Mouse (Mus musculus) liver, embryonic 11.5 days (tissue): ENCODE data around the gene Ankdd1b. TPM values are rescaled to one million over a fixed set of nuclear protein-coding genes. Genes with fewer than 3 reads are reported as not detected.

Source experiments
- ATAC-seq: fragments of 200-750 bp; cut with Nextera tagmentation; replicated peaks from 2 replicates; pipeline ENCODE4 v1.8.0; 2017; ENCODE audit warnings: moderate number of reproducible peaks, mild to moderate bottlenecking, moderate TSS enrichment, moderate library complexity; ENCODE audit not compliant: low FRiP score
- DNase-seq: peaks from one replicate; pipeline ENCODE4 v3.0.0-alpha.2; 2017; ENCODE audit warnings: low spot score
- H3K27ac ChIP-seq: fragments of 300-500 bp; sonication (generic); 2 replicates; pipeline ENCODE4 v1.5.1; 2014; ENCODE audit warnings: mild to moderate bottlenecking, low read depth, low read length, control low read depth
- H3K27me3 ChIP-seq: fragments of 300-500 bp; sonication (generic); replicated peaks from 2 replicates; pipeline ENCODE4 v1.6.1; 2014; ENCODE audit warnings: low read length, mixed read lengths; ENCODE audit not compliant: control insufficient read depth, insufficient read depth
- H3K36me3 ChIP-seq: fragments of 300-500 bp; sonication (generic); 2 replicates; pipeline ENCODE4 v1.6.1; 2014; ENCODE audit warnings: mild to moderate bottlenecking, low read length, moderate library complexity, mixed read lengths; ENCODE audit not compliant: control insufficient read depth, insufficient read depth
- H3K4me1 ChIP-seq: fragments of 300-500 bp; sonication (generic); replicated peaks from 2 replicates; pipeline ENCODE4 v1.6.1; 2014; ENCODE audit warnings: low read length, mixed read lengths; ENCODE audit not compliant: control insufficient read depth, insufficient read depth
- H3K4me2 ChIP-seq: fragments of 300-500 bp; sonication (generic); 2 replicates; pipeline ENCODE4 v1.6.1; 2014; ENCODE audit warnings: mild to moderate bottlenecking, control low read depth, moderate library complexity
- H3K4me3 ChIP-seq: fragments of 300-500 bp; sonication (generic); 2 replicates; pipeline ENCODE4 v1.5.1; 2014; ENCODE audit warnings: low read depth, low read length, control low read depth
- H3K9ac ChIP-seq: fragments of 300-500 bp; sonication (generic); 2 replicates; pipeline ENCODE4 v1.6.1; 2014; ENCODE audit warnings: low read depth, low read length, control low read depth
- H3K9me3 ChIP-seq: fragments of 300-500 bp; sonication (generic); 2 replicates; pipeline ENCODE4 v1.6.1; 2016; ENCODE audit warnings: low read length, inconsistent platforms, mixed read lengths; ENCODE audit not compliant: control insufficient read depth
- WGBS: fragments of 180-500 bp; shearing (Covaris S2); extraction: QIAGEN DNeasy Blood & Tissue Kit; methylation state at CpG from one replicate; pipeline ENCODE4 v1.1.7; 2014; 5-methylcytosine and 5-hydroxymethylcytosine counted together
- polyA plus RNA-seq: library from polyadenylated mRNA; unstranded; fragments of >200 nt; fragmentation: Nextera tagmentation; extraction: Ambion mirVana; gene quantifications from 2 replicates; pipeline ENCODE4 v1.2.1, GENCODE M21; 2014

The Ankdd1b gene
- polyA plus RNA-seq, 1 experiment from 2014 or later: 0.11 TPM

GRCm38 (mm10) chr13:96468678-96469077 lies 2.3 kb downstream of the Ankdd1b start:
- H3K4me3 ChIP-seq: no peak overlapping the region
- H3K4me1 ChIP-seq: no peaks in the 10 kb centered on the region
- H3K27me3 ChIP-seq: no peaks in the 10 kb centered on the region
- H3K9ac ChIP-seq: no peak overlapping the region
- no peak for DNase-seq
- H3K9me3 ChIP-seq: no peaks in the 10 kb centered on the region
- no peaks in the 10 kb centered on the region for H3K36me3 ChIP-seq
- no peak overlapping the region for H3K4me2 ChIP-seq
- ATAC-seq: no peak
- H3K27ac ChIP-seq: no peak overlapping the region
- WGBS: 79% methylated on average over 5 of the region's 5 CpGs

GRCm38 (mm10) chr13:96465315-96465714 lies 5.7 kb downstream of the Ankdd1b start:
- WGBS: 60% methylated on average over 5 of the region's 5 CpGs
- no peaks in the 10 kb centered on the region for H3K9me3 ChIP-seq
- H3K27me3 ChIP-seq: no peaks in the 10 kb centered on the region
- ATAC-seq (no peak), DNase-seq (no peak)
- no peak overlapping the region for H3K4me2 ChIP-seq
- no peak overlapping the region for H3K27ac ChIP-seq
- no peaks in the 10 kb centered on the region for H3K36me3 ChIP-seq
- no peak overlapping the region for H3K9ac ChIP-seq
- H3K4me1 ChIP-seq: no peaks in the 10 kb centered on the region
- no peak overlapping the region for H3K4me3 ChIP-seq

- WGBS: 67% methylated on average over 1 of the region's 1 CpGs
- H3K4me3 ChIP-seq: no peak overlapping the region
- no peaks in the 10 kb centered on the region for H3K9me3 ChIP-seq
- H3K4me2 ChIP-seq: no peak overlapping the region
- ATAC-seq (no peak), DNase-seq (no peak)
- no peak overlapping the region for H3K9ac ChIP-seq
- H3K4me1 ChIP-seq: no peaks in the 10 kb centered on the region
- H3K36me3 ChIP-seq: no peaks in the 10 kb centered on the region
- no peak overlapping the region for H3K27ac ChIP-seq
- no peaks in the 10 kb centered on the region for H3K27me3 ChIP-seq
Measured at GRCm38 (mm10) chr13:96462644-96463043, 8.4 kb downstream of the Ankdd1b start.

- Histone ChIP-seq H3K4me1 (no peaks in the 10 kb centered on the region), H3K36me3 (no peaks in the 10 kb centered on the region), H3K9ac (no peak overlapping the region), H3K27me3 (no peaks in the 10 kb centered on the region), H3K4me3 (no peak overlapping the region), H3K27ac (no peak overlapping the region), H3K9me3 (no peaks in the 10 kb centered on the region), H3K4me2 (no peak overlapping the region)
- WGBS: 68% methylated on average over 4 of the region's 4 CpGs
- no peak for ATAC-seq
- no peak for DNase-seq
Measured at GRCm38 (mm10) chr13:96458606-96459005, 12.4 kb downstream of the Ankdd1b start.

GRCm38 (mm10) chr13:96458018-96458417 lies 13.0 kb downstream of the Ankdd1b start:
- no peak overlapping the region for H3K4me2 ChIP-seq
- no peaks in the 10 kb centered on the region for H3K9me3 ChIP-seq
- no peak overlapping the region for H3K9ac ChIP-seq
- WGBS: 77% methylated on average over 5 of the region's 5 CpGs
- no peaks in the 10 kb centered on the region for H3K27me3 ChIP-seq
- ATAC-seq (no peak), DNase-seq (no peak)
- H3K36me3 ChIP-seq: no peaks in the 10 kb centered on the region
- no peaks in the 10 kb centered on the region for H3K4me1 ChIP-seq
- H3K27ac ChIP-seq: no peak overlapping the region
- H3K4me3 ChIP-seq: no peak overlapping the region

GRCm38 (mm10) chr13:96457566-96457965 lies 13.4 kb downstream of the Ankdd1b start:
- no peak for ATAC-seq
- Histone ChIP-seq H3K4me2 (no peak overlapping the region), H3K4me1 (no peaks in the 10 kb centered on the region), H3K27me3 (no peaks in the 10 kb centered on the region), H3K4me3 (no peak overlapping the region), H3K9me3 (no peaks in the 10 kb centered on the region), H3K27ac (no peak overlapping the region), H3K36me3 (no peaks in the 10 kb centered on the region), H3K9ac (no peak overlapping the region)
- no peak for DNase-seq
- WGBS: 80% methylated on average over 5 of the region's 5 CpGs

- Histone ChIP-seq H3K9ac (no peak overlapping the region), H3K4me2 (no peak overlapping the region), H3K36me3 (no peaks in the 10 kb centered on the region), H3K27ac (no peak overlapping the region), H3K27me3 (no peaks in the 10 kb centered on the region), H3K4me3 (no peak overlapping the region), H3K9me3 (no peaks in the 10 kb centered on the region), H3K4me1 (no peaks in the 10 kb centered on the region)
- DNase-seq (no peak), ATAC-seq (no peak)
- 71% methylated on average over 3 of the region's 3 CpGs for WGBS
Measured at GRCm38 (mm10) chr13:96454288-96454687, 16.7 kb downstream of the Ankdd1b start.

- WGBS: 78% methylated on average over 3 of the region's 3 CpGs
- no peaks in the 10 kb centered on the region for H3K4me1 ChIP-seq
Measured at GRCm38 (mm10) chr13:96452621-96453020, 18.4 kb downstream of the Ankdd1b start.

GRCm38 (mm10) chr13:96451386-96452140 lies 19.4 kb downstream of the Ankdd1b start:
- Histone ChIP-seq H3K27me3 (no peaks in the 10 kb centered on the region), H3K4me2 (no peak overlapping the region), H3K4me1 (no peaks in the 10 kb centered on the region), H3K27ac (no peak overlapping the region), H3K9me3 (no peaks in the 10 kb centered on the region), H3K36me3 (no peaks in the 10 kb centered on the region), H3K4me3 (no peak overlapping the region), H3K9ac (no peak overlapping the region)
- WGBS: 87% methylated on average over 11 of the region's 11 CpGs
- ATAC-seq (no peak), DNase-seq (no peak)

More at GRCm38 (mm10) chr13:96452621-96453020, 18.4 kb downstream of the Ankdd1b start:
- no peak overlapping the region for H3K9ac ChIP-seq
- no peaks in the 10 kb centered on the region for H3K36me3 ChIP-seq
- no peak for DNase-seq
- ATAC-seq: no peak
- H3K4me3 ChIP-seq: no peak overlapping the region
- no peaks in the 10 kb centered on the region for H3K9me3 ChIP-seq
- H3K27me3 ChIP-seq: no peaks in the 10 kb centered on the region
- no peak overlapping the region for H3K27ac ChIP-seq
- H3K4me2 ChIP-seq: no peak overlapping the region
